Mouse (Mus musculus): ENCODE results near the gene Gm49361. TPM values are rescaled to one million over a fixed set of nuclear protein-coding genes. Genes with fewer than 3 reads are reported as not detected.
A peak's percentile ranks its signal among the peaks of the same experiment; 100 is the strongest.

Gm49361 gene
- total RNA-seq, 1 experiment from 2014 or later = not detected

GRCm38 (mm10) chr14:57736141-57736540, 9.8 kb downstream of the Gm49361 start:
- ATAC-seq (ENCODE audit: extremely low read depth, insufficient number of reproducible peaks, low FRiP score, poor library complexity, severe bottlenecking) = no peak

DNA sequence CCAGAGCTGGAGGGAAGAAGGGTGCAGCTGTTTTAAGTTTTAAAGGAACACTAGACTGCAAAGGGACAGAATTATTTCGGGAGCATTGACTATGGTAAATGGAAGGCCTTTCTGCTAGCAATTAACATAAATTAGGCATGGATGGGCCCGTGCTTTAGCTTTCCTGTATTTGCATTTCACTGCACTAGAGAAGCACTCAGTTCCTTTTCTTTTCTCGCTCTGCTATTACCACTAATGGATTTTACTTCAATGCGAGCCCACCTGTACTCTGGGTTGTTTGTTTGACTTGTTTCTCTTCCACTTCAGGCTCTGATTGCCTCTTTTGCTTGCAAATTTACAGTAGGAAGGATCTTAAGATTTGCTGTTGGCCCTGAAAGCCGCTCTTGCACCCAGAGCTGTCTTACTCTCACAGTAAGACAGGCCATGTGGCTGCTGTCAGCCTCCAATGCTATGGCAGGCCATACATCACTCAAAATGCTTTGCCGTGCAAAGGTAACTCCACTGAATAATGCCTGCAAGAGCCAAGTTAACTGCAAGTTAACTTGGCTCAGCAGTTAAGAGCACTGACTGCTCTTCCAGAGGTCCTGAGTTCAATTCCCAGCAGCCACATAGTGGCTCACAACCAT, 13.1 kb downstream of the Gm49361 start:
- no peak for ATAC-seq (ENCODE audit: extremely low read depth, insufficient number of reproducible peaks, low FRiP score, poor library complexity, severe bottlenecking)

DNA sequence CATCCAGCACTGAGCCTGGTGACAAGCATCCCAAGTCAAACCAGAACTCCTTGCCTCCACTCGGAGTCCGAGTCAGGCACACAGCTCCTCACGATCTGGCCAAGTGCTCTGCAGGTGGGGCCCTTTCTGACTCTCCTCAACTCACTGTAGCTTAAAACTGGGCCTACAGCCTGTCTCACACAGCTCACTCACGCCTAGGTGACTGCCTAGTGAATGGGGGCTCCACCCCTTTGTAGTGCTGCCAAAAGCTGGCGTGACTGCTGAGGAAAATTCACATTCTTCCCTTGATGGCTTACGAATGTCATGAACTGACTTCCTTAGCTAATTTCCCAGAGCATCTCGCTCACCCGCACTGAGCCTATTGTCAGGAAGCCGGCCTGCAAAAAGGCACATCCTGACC, 15.4 kb downstream of the Gm49361 start:
- ATAC-seq (ENCODE audit: extremely low read depth, insufficient number of reproducible peaks, low FRiP score, poor library complexity, severe bottlenecking) = no peak

- ATAC-seq (ENCODE audit: extremely low read depth, insufficient number of reproducible peaks, low FRiP score, poor library complexity, severe bottlenecking) = peak; percentile 79
Observed at GRCm38 (mm10) chr14:57729975-57730499, 15.9 kb downstream of the Gm49361 start.

- ATAC-seq (ENCODE audit: extremely low read depth, insufficient number of reproducible peaks, low FRiP score, poor library complexity, severe bottlenecking) = no peak
Observed at GRCm38 (mm10) chr14:57729364-57729763, 16.5 kb downstream of the Gm49361 start.

DNA sequence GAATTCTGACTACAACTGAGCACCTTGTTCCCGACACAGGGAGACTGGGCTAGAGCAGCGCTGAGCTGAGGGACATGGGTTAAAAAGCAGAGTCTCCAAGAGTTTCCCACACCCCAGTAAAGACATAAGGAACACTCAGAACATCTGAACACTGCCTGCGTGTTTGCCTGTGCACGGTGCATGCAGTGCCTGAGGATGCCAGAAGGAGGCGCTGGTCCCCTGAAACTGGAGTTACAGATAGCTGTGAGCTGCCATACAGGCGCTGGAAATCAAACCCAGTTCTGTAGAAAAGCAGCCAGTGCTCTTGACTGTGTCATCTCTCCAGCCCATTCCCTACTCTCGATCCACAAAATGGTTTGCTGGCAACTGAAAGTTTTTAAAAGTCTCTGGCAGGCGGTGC, 19.7 kb downstream of the Gm49361 start:
- ATAC-seq (ENCODE audit: extremely low read depth, insufficient number of reproducible peaks, low FRiP score, poor library complexity, severe bottlenecking) = no peak

DNA sequence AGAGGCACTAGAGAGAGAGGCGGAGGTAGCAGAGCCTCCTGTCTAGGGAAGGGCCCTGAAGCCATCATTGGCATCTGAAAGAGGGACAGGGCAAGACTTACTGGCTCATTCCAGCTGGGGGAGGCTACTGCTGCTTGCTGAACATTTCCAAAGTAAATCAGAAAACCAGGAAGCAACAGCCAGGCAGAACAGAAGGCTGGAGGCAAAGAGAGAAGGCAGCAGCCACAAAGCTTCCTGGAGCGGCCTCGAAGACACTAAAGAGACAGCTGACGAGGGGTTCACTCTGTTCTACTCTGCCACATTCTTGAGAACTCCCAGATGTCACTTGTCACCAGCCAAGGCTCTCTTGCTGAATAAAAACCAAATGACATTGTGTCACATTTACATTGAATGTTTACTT, 21.4 kb downstream of the Gm49361 start:
- ATAC-seq (ENCODE audit: extremely low read depth, insufficient number of reproducible peaks, low FRiP score, poor library complexity, severe bottlenecking) = no peak

DNA sequence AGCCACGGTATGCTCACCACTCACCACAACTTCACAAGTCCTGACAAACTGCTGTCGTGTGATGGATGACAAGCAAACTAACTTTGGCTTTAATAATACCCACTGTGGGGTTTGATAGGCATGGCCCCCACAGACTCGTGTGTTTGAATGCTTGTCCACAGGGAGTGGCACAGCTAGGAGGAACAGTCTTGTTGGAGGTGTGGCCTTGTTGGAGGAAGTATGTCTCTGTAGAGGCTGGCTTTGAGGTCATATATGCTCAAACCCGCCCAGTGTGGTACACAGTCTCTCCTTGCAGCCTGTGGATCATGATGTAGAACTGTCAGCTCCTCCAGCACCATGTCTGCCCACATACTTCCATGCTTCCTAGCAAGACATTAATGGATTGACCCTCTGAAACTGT, 27.7 kb downstream of the Gm49361 start:
- ATAC-seq (ENCODE audit: extremely low read depth, insufficient number of reproducible peaks, low FRiP score, poor library complexity, severe bottlenecking) = no peak

GRCm38 (mm10) chr14:57716601-57717245, 29.2 kb downstream of the Gm49361 start:
- ATAC-seq (ENCODE audit: extremely low read depth, insufficient number of reproducible peaks, low FRiP score, poor library complexity, severe bottlenecking) = no peak

GRCm38 (mm10) chr14:57712884-57713283, 33.0 kb downstream of the Gm49361 start:
- peak; percentile 73 for ATAC-seq (ENCODE audit: extremely low read depth, insufficient number of reproducible peaks, low FRiP score, poor library complexity, severe bottlenecking)

DNA sequence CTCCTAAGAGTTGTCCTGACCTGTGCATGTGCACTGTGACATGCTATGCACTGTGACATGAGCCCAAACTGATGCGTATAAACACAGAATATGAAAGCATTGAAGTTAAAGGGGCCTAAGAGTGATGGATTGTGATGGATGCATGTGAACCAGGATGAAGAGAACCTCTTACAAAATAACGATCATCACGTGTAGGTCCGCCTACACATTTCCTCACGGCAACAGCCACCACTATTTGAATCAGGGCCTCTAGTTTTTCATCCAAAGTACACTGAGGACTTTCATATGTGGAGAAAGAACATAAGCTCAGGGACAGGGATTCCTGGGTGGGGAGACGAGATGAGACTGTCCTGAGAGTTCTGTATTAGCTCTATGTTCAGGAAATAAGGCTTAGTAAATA, 34.8 kb downstream of the Gm49361 start:
- ATAC-seq (ENCODE audit: extremely low read depth, insufficient number of reproducible peaks, low FRiP score, poor library complexity, severe bottlenecking) = no peak

- no peak for ATAC-seq (ENCODE audit: extremely low read depth, insufficient number of reproducible peaks, low FRiP score, poor library complexity, severe bottlenecking)
Observed at GRCm38 (mm10) chr14:57709171-57709570, 36.7 kb downstream of the Gm49361 start.

- no peak for ATAC-seq (ENCODE audit: extremely low read depth, insufficient number of reproducible peaks, low FRiP score, poor library complexity, severe bottlenecking)
Observed at GRCm38 (mm10) chr14:57708580-57708979, 37.3 kb downstream of the Gm49361 start.

GRCm38 (mm10) chr14:57707100-57707893, 38.6 kb downstream of the Gm49361 start:
- no peak for ATAC-seq (ENCODE audit: extremely low read depth, insufficient number of reproducible peaks, low FRiP score, poor library complexity, severe bottlenecking)

- ATAC-seq (ENCODE audit: extremely low read depth, insufficient number of reproducible peaks, low FRiP score, poor library complexity, severe bottlenecking) = no peak
Observed at GRCm38 (mm10) chr14:57706760-57707099, 39.2 kb downstream of the Gm49361 start.

- ATAC-seq (ENCODE audit: extremely low read depth, insufficient number of reproducible peaks, low FRiP score, poor library complexity, severe bottlenecking) = no peak
Observed at GRCm38 (mm10) chr14:57705759-57706158, 40.1 kb downstream of the Gm49361 start.

- no peak for ATAC-seq (ENCODE audit: extremely low read depth, insufficient number of reproducible peaks, low FRiP score, poor library complexity, severe bottlenecking)
Observed at GRCm38 (mm10) chr14:57705075-57705474, 40.8 kb downstream of the Gm49361 start.

- no peak for ATAC-seq (ENCODE audit: extremely low read depth, insufficient number of reproducible peaks, low FRiP score, poor library complexity, severe bottlenecking)
Observed at GRCm38 (mm10) chr14:57701915-57702477, 43.9 kb downstream of the Gm49361 start.

DNA sequence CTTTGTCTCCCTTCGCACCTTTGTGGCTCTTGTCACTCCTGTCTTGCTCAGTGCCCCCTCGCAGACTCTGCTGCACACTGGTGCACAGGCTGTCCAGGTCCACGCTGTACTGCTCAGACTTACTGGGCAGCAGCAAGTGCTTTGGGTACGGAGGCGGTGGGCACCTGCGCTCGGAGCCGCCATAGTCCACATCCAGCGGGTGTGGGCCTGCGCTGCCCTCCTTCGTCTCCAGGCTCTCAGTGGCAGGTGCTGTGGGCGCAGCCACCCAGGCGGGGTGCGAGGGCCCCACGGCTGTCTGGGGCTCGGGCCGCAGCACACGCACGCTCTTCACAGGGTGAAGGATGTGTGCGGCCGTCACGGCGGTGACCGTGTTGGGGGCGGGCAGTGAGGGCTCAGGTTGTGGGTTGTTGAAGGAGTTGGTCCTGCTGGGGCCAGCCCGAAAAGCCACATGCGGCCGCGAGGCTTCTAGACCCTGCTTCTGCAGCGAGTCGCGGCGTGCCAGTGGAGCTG, 46.4 kb downstream of the Gm49361 start:
- no peak for ATAC-seq (ENCODE audit: extremely low read depth, insufficient number of reproducible peaks, low FRiP score, poor library complexity, severe bottlenecking)
